Mouse (Mus musculus): Measurements from ENCODE around the gene Olfr649. TPM values are rescaled to one million over a fixed set of nuclear protein-coding genes. Genes with fewer than 3 reads are reported as not detected.

Olfr649 gene
- not detected for total RNA-seq (2023)

GRCm38 (mm10) chr7:104195885-104196284 lies at the start of gene Olfr649:
Gene Olfr649 (minus strand): TSS chr7:104195985.

GRCm38 (mm10) chr7:104244287-104245181 lies 48.7 kb upstream of the Olfr649 start, which contains the start of gene Trim34a:
Gene Trim34a (plus strand): TSS chr7:104244457.

GRCm38 (mm10) chr7:104218701-104219569 lies 23.1 kb upstream of the Olfr649 start, which contains the start of gene Trim6:
Gene Trim6 (plus strand): TSS chr7:104218793.

GRCm38 (mm10) chr7:104183292-104183691 lies 12.5 kb downstream of the Olfr649 start, which contains the start of gene Olfr648:
Gene Olfr648 (minus strand): TSS chr7:104183392.

GRCm38 (mm10) chr7:104150456-104150855 lies 45.3 kb downstream of the Olfr649 start, which contains the start of gene Ubqlnl:
Gene Ubqlnl (minus strand): TSS chr7:104150556.

GRCm38 (mm10) chr7:104143179-104143578 lies 52.6 kb downstream of the Olfr649 start, which contains the start of gene Ubqln3:
Gene Ubqln3 (minus strand): TSS chr7:104143279.

Other genes starting within 250 kb of the Olfr649 start
- not detected for gene Olfr635, start 224.8 kb downstream of the Olfr649 start, total RNA-seq (2023)
- gene Olfr638, start 197.2 kb downstream of the Olfr649 start, total RNA-seq (2023) = not detected
- gene Olfr639, start 178.7 kb downstream of the Olfr649 start, total RNA-seq (2023) = not detected
- gene Olfr640, start 170.4 kb downstream of the Olfr649 start, total RNA-seq (2023) = not detected
- gene Olfr641, start 160.5 kb downstream of the Olfr649 start, total RNA-seq (2023) = not detected
- gene Olfr642, start 143.3 kb downstream of the Olfr649 start, total RNA-seq (2023) = not detected
- gene 4930516K23Rik, start 134.5 kb downstream of the Olfr649 start, total RNA-seq (2023) = not detected
- gene Olfr644, start 124.1 kb downstream of the Olfr649 start, total RNA-seq (2023) = not detected
- gene Olfr645, start 110.5 kb downstream of the Olfr649 start, total RNA-seq (2023) = not detected
- not detected for gene Olfr646, start 91.1 kb downstream of the Olfr649 start, total RNA-seq (2023)
- not detected for gene Ubqln5, start 66.2 kb downstream of the Olfr649 start, total RNA-seq (2023)
- not detected for gene Olfr643, start 58.6 kb downstream of the Olfr649 start, total RNA-seq (2023)
- not detected for gene Ubqln3, start 52.7 kb downstream of the Olfr649 start, total RNA-seq (2023)
- not detected for gene Ubqlnl, start 45.4 kb downstream of the Olfr649 start, total RNA-seq (2023)
- gene Olfm5, start 31.2 kb downstream of the Olfr649 start, total RNA-seq (2023) = not detected
- gene Olfr648, start 12.6 kb downstream of the Olfr649 start, total RNA-seq (2023) = not detected
- under 1 TPM; 0.39 to 0.70 TPM for gene Trim6, start 22.8 kb upstream of the Olfr649 start, total RNA-seq (2023)
- 10 to 100 TPM; 67.2 to 84.3 TPM for gene Trim34a, start 48.5 kb upstream of the Olfr649 start, total RNA-seq (2023)
- 10 to 100 TPM; 30.7 to 37.6 TPM for gene Trim5, start 92.1 kb upstream of the Olfr649 start, total RNA-seq (2023)
- 100 to 1,000 TPM; 121 to 151 TPM for gene Trim12a, start 119.5 kb upstream of the Olfr649 start, total RNA-seq (2023)
- gene Trim34b, start 133.5 kb upstream of the Olfr649 start, total RNA-seq (2023) = 1 to 10 TPM; 3.5 to 4.3 TPM
- gene Trim12c, start 157.4 kb upstream of the Olfr649 start, total RNA-seq (2023) = 10 to 100 TPM; 52.0 to 65.2 TPM
- 10 to 100 TPM; 27.6 to 36.8 TPM for gene Trim30b, start 173.9 kb upstream of the Olfr649 start, total RNA-seq (2023)
- 1 to 10 TPM; 4.2 to 7.4 TPM for gene Trim30c, start 204.9 kb upstream of the Olfr649 start, total RNA-seq (2023)

Measured in B cell, adult 67 days (primary cell).